ENCODE assay signal across 31 mouse cellular contexts in genomic region chr4:22047730-22048455, GRCm38 (mm10).
DNase-seq lines count a peak whose midpoint lies in the region; TF ChIP-seq lines count a peak whose summit lies in the region.
"Had no signal": no experiment of that assay in that cellular context is flagged by ENCODE, and none has a peak within 500 bp of the region (broad histone marks: within the 10 kb centered on the region; RNA-seq: fewer than 3 reads in every experiment).

No protein-coding gene starts in this region.

- H3K27ac ChIP-seq in ES-E14 (ENCODE audit: insufficient read depth, low read depth, low read length, poor library complexity, severe bottlenecking), result no peak overlapping the region; the same call in 1 of the 2 replicates
- H3K27ac ChIP-seq: embryonic facial prominence, embryonic 10.5 days; embryonic facial prominence, embryonic 15.5 days; forebrain, embryonic 12.5 days; heart, embryonic 10.5 days; heart, embryonic 15.5 days; hindbrain, embryonic 12.5 days; hindbrain, postnatal 0 days; intestine, embryonic 15.5 days; layer of hippocampus, adult 2 months; liver, embryonic 13.5 days; macrophage; midbrain, embryonic 10.5 days; midbrain, embryonic 15.5 days; neural tube, embryonic 12.5 days; stomach, postnatal 0 days had no signal

- no peak overlapping the region for H3K9ac ChIP-seq in ES-E14 (ENCODE audit: insufficient read depth, low read depth, low read length, poor library complexity, severe bottlenecking)
- H3K9ac ChIP-seq: embryonic facial prominence, embryonic 15.5 days; forebrain, embryonic 12.5 days; heart, embryonic 15.5 days; hindbrain, embryonic 12.5 days; intestine, embryonic 15.5 days; liver, embryonic 13.5 days; midbrain, embryonic 15.5 days; neural tube, embryonic 12.5 days had no signal

- 0 out of 2 replicates have a peak, but pooled peaks cover 2% of the 10 kb centered on the region for H3K36me3 ChIP-seq in ES-E14 (ENCODE audit: control insufficient read depth, insufficient read depth, low read length, poor library complexity, severe bottlenecking)
- H3K36me3 ChIP-seq: embryonic facial prominence, embryonic 10.5 days; embryonic facial prominence, embryonic 15.5 days; forebrain, embryonic 12.5 days; heart, embryonic 10.5 days; heart, embryonic 15.5 days; hindbrain, embryonic 12.5 days; intestine, embryonic 15.5 days; liver, embryonic 13.5 days; midbrain, embryonic 10.5 days; midbrain, embryonic 15.5 days; neural tube, embryonic 12.5 days had no signal

- H3K4me3 ChIP-seq in ES-E14 (ENCODE audit: insufficient read depth in 1 of 2, low read depth in 1 of 2, low read length in 2 of 2, poor library complexity in 1 of 2, severe bottlenecking in 1 of 2), result no peak overlapping the region
- H3K4me3 ChIP-seq: embryonic facial prominence, embryonic 10.5 days; embryonic facial prominence, embryonic 15.5 days; forebrain, embryonic 12.5 days; heart, embryonic 10.5 days; heart, embryonic 15.5 days; hindbrain, embryonic 12.5 days; intestine, embryonic 15.5 days; layer of hippocampus, adult 2 months; liver, embryonic 13.5 days; midbrain, embryonic 10.5 days; midbrain, embryonic 15.5 days; neural tube, embryonic 12.5 days had no signal

- peaks cover 2 to 4% of the 10 kb centered on the region in 2 experiments; a peak in 2 of 4 replicates for H3K4me1 ChIP-seq in ES-E14 (ENCODE audit: control insufficient read depth in 2 of 2, insufficient read depth in 2 of 2, low read length in 2 of 2, poor library complexity in 1 of 2)
- H3K4me1 ChIP-seq: embryonic facial prominence, embryonic 10.5 days; embryonic facial prominence, embryonic 15.5 days; forebrain, embryonic 12.5 days; heart, embryonic 10.5 days; heart, embryonic 15.5 days; hindbrain, embryonic 12.5 days; intestine, embryonic 15.5 days; liver, embryonic 13.5 days; midbrain, embryonic 10.5 days; midbrain, embryonic 15.5 days; neural tube, embryonic 12.5 days had no signal

- DNase-seq in frontal cortex, adult 2 months (ENCODE audit: extremely low spot score in 1 of 2, low spot score in 1 of 2), result peak; percentile 12 to 32
- no peak for DNase-seq in frontal cortex, postnatal 14 days (ENCODE audit: low spot score in 2 of 2)
- peak; percentile 39 for DNase-seq in right cerebral cortex, adult 18-20 months
- DNase-seq in right cerebral cortex, postnatal 14 days, result no peak
- DNase-seq in ES-E14 (ENCODE audit: low read depth, low spot score), result peak; percentile 35
- peak; percentile 55 for DNase-seq in brain, adult 2 months (ENCODE audit: low read depth, low spot score)
- no peak for DNase-seq in lung, postnatal 4 days
- DNase-seq: adrenal gland, postnatal 25 days; cerebellum, adult 18-20 months; cerebellum, postnatal 10 days; gastrocnemius, postnatal 14 days; kidney, adult 2 months; kidney, postnatal 36 days; left cerebral cortex, postnatal 4 days; liver, embryonic 13.5 days; lung, adult 18-20 months; thymus, postnatal 4 days had no signal

- H3K9me3 ChIP-seq in ES-E14 (ENCODE audit: control insufficient read depth, insufficient read depth, low read depth, low read length), result peaks cover 4% of the 10 kb centered on the region; the same call in 1 of the 2 replicates
- H3K9me3 ChIP-seq: embryonic facial prominence, embryonic 10.5 days; embryonic facial prominence, embryonic 15.5 days; forebrain, embryonic 12.5 days; heart, embryonic 10.5 days; heart, embryonic 15.5 days; hindbrain, embryonic 12.5 days; intestine, embryonic 15.5 days; liver, embryonic 13.5 days; midbrain, embryonic 10.5 days; midbrain, embryonic 15.5 days; neural tube, embryonic 12.5 days had no signal

- in situ Hi-C loops in ES-E14 (cut with MboI; ENCODE audit: low sequenced_read_pairs in 2 of 2, unreplicated experiment in 2 of 2), result no loop called here

TF ChIP-seq in ES-E14, 5 proteins besides CTCF, POLR2A, EP300 and RAD21:
- TF ChIP-seq HCFC1 (IDR thresholded peaks at IDR 0.05; ENCODE audit: borderline replicate concordance, insufficient read depth, low read length), result no peak
- TF ChIP-seq MAFK (IDR thresholded peaks at IDR 0.05; ENCODE audit: insufficient read depth, low read depth, low read length), result peak; percentile 85

Comparison
In these comparisons a context has a peak if more than half of its experiments do, and no peak if none do; other contexts are left out.
1. DNase-seq: peak in frontal cortex, adult 2 months (2 of 2), right cerebral cortex, adult 18-20 months (single experiment), ES-E14 (single experiment) and brain, adult 2 months (single experiment); none in frontal cortex, postnatal 14 days (0 of 2), right cerebral cortex, postnatal 14 days (single experiment) and lung, postnatal 4 days (0 of 2).